Mouse (Mus musculus) yolk sac, embryonic 10.5 days (tissue): ENCODE data around the gene Unc13a.
"Not testable (repeated sequence)": the region's sequence is repeated elsewhere in the genome, so short reads cannot be mapped to it uniquely, and the experiment has no call there.

Source experiments
- DNase-seq: peaks from one replicate; pipeline ENCODE4 v3.0.0-alpha.2; 2017; ENCODE audit warnings: low spot score

Gene Unc13a

GRCm38 (mm10) chr8:71671549-71671965 lies at the start of gene Unc13a:
Unc13a (minus strand) TSS chr8:71671757.
- peak; percentile 82 for DNase-seq

GRCm38 (mm10) chr8:71719928-71720457 lies 48.4 kb upstream of the Unc13a start:
- no peak for DNase-seq

GRCm38 (mm10) chr8:71719218-71719617 lies 47.7 kb upstream of the Unc13a start:
- DNase-seq, result no peak

- no peak for DNase-seq
Measured at GRCm38 (mm10) chr8:71718252-71718651, 46.7 kb upstream of the Unc13a start.

- no peak for DNase-seq
Measured at GRCm38 (mm10) chr8:71717096-71717495, 45.5 kb upstream of the Unc13a start.

GRCm38 (mm10) chr8:71716561-71717053 lies 45.0 kb upstream of the Unc13a start:
- DNase-seq, result no peak

- no peak for DNase-seq
Measured at GRCm38 (mm10) chr8:71715531-71715930, 44.0 kb upstream of the Unc13a start.

GRCm38 (mm10) chr8:71711574-71711973 lies 40.0 kb upstream of the Unc13a start:
- DNase-seq, result no peak

GRCm38 (mm10) chr8:71709800-71710446 lies 38.4 kb upstream of the Unc13a start:
- peak; percentile 80 for DNase-seq

- DNase-seq, result no peak
Measured at GRCm38 (mm10) chr8:71709134-71709799, 37.7 kb upstream of the Unc13a start.

GRCm38 (mm10) chr8:71707874-71708273 lies 36.3 kb upstream of the Unc13a start:
- DNase-seq, result no peak

GRCm38 (mm10) chr8:71703400-71703799 lies 31.8 kb upstream of the Unc13a start:
- not testable (repeated sequence) for DNase-seq

GRCm38 (mm10) chr8:71702923-71703322 lies 31.4 kb upstream of the Unc13a start:
- DNase-seq, result no peak

GRCm38 (mm10) chr8:71702087-71702432 lies 30.5 kb upstream of the Unc13a start:
- DNase-seq, result no peak

GRCm38 (mm10) chr8:71701414-71702086 lies 30.0 kb upstream of the Unc13a start, which contains the start of gene B3gnt3:
B3gnt3 (minus strand) TSS chr8:71701789.
- DNase-seq, result peak; percentile 79

GRCm38 (mm10) chr8:71700493-71701269 lies 29.1 kb upstream of the Unc13a start:
- DNase-seq, result peak; percentile 23

GRCm38 (mm10) chr8:71695456-71695855 lies 23.9 kb upstream of the Unc13a start:
- not testable (repeated sequence) for DNase-seq

GRCm38 (mm10) chr8:71693166-71694041 lies 21.8 kb upstream of the Unc13a start:
- DNase-seq, result no peak

- DNase-seq, result no peak
Measured at GRCm38 (mm10) chr8:71692509-71692908, 21.0 kb upstream of the Unc13a start.

GRCm38 (mm10) chr8:71689028-71689427 lies 17.5 kb upstream of the Unc13a start, which contains the start of gene Insl3:
Insl3 (plus strand) TSS chr8:71689214.
- no peak for DNase-seq

- DNase-seq, result no peak
Measured at GRCm38 (mm10) chr8:71687616-71688015, 16.1 kb upstream of the Unc13a start.
